Mouse (Mus musculus) neutrophil, adult 65 days (primary cell): Measurements from ENCODE around the gene 4931440F15Rik. TPM values are rescaled to one million over a fixed set of nuclear protein-coding genes. Genes with fewer than 3 reads are reported as not detected.

Source experiments
- total RNA-seq: library from RNA; stranded (reverse); gene quantifications from 2 replicates; pipeline ENCODE4 v1.2.4, GENCODE M21; 2023

4931440F15Rik gene
- total RNA-seq = 0.38 TPM in 1 of 2 replicates, not detected in the other

DNA sequence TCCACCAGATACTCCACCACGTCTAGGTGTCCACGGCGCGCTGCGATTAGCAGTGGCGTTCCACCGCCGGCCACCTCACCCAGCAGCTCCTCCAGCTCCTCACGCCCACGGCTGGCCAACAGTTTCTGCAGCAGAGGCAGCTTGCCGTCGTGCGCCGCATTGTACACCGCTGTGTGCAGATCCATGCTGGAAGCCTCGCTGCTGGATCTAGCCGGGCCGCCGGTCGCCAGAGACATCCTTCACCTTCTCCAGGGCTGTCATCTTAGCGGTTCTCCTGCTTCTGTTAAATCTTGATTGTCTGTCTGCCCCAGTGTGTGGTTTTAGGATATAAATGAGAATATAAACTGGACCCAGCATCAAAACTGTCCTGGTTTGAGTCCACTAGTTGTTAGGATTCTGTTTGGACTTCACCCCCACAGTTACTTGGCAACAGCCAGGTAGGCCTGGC is at the start of gene 4931440F15Rik:
Gene 4931440F15Rik, minus strand, starts transcription at position 398 of the 448 bp plus-strand sequence.

Other genes starting within 250 kb of the 4931440F15Rik start
- 111 and 138 TPM in 2 replicates for gene Rtn4, start 132.7 kb downstream of the 4931440F15Rik start, total RNA-seq
- gene Eml6, start 200.4 kb upstream of the 4931440F15Rik start, total RNA-seq = 0.76 and 0.88 TPM in 2 replicates